Mouse (Mus musculus) hematopoietic stem cell, adult 5-6 weeks (primary cell): ENCODE measurements at regions not wholly inside any gene's neighbourhood (a gene's known extent, or its start where the extent isn't known, plus 50 kb on each side); places are given as distances from the start of the nearest gene placed in this dataset.

Experiments used
- ATAC-seq, 2 experiments: fragments of 125-278 bp in 1 of 2; replicated peaks in 1 of 2; 2 replicates each; pipeline ENCODE4 v1.8.0; 2016 to 2017; ENCODE audit warnings: inconsistent platforms in 2 of 2, mild to moderate bottlenecking in 2 of 2, moderate number of reproducible peaks in 2 of 2, low read depth in 1 of 2, moderate TSS enrichment in 1 of 2; ENCODE audit not compliant: low FRiP score in 2 of 2, poor library complexity in 2 of 2, severe bottlenecking in 2 of 2, insufficient read depth in 1 of 2, low TSS enrichment in 1 of 2

DNA sequence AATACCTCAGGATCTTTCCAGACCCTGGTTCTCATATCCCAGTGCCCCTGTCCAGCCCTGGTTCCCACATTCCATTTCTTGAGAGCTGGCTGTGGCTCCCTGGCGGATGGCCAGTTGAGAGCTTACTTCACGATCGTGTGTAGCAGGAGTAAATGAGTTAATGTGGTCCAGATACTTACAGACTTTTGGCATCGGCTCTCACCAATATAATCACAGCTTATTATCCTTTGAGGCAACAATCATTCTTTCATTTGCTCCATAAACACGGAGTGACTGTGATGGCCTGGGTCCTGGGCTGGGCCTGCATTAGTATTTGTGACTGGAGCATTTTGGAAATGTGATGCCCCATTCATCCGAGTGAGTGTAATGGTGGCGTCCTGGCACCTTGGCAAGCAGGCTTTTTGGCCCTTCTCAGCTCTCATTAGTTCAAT lies 103.5 kb downstream of the Btg1 start:
- no peak for ATAC-seq

DNA sequence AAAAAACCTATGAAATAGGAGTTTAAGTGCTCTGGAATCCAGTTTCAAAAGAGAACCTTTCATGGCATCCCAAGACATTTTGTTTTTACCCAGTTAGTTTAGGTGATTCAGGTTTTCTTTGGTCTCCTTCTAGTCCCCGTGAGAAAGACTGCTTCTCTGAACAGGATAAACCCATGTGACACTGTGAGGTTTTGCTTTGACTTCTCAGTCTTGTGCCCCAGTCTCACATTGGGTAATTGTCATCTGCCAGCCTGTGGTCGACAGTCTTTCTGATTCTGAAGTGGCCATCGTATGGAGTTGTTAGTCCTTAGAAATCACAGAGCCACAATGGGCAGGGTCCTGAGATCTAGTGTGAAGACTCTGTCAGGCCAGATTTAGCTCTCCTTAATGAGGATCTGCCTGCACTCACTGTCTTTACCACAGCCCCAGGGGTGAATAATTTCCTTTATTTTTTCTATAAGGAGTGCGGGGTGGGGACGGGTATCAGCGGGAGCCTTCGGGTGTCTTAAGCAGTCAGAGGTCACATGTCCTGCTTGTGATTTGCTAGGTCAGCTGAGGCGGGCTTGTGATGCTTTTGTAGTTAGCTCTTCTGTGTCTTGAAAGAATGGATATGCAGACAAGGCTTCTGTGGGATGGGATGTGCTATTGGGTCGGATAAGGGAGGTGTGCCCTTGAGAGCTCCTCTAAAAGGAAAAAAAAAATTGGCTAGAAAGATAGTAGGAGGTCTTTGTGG lies 104.3 kb downstream of the Btg1 start:
- ATAC-seq = no peak

DNA sequence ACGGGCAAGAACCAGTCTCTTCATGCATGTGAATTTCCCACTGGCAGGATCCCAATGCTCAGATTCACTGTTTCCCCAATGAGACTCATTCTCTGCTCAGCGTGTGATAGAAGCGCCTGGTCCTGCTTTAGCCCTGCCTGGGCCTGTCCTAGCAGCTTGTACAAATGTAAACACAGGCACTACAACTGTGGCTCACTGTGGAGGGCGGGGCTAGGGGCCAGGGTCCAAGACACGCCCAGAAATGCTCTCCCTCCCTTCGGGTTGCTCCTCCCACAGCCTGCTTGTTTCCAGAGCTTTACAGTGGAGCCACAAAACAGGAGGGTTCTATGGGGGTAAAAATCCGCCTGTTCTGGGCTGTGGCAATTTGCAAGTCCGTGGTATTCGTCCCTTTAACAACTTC lies 105.7 kb downstream of the Btg1 start:
- ATAC-seq = peak; percentile 48 to 65; a peak in 3 of 4 replicates

DNA sequence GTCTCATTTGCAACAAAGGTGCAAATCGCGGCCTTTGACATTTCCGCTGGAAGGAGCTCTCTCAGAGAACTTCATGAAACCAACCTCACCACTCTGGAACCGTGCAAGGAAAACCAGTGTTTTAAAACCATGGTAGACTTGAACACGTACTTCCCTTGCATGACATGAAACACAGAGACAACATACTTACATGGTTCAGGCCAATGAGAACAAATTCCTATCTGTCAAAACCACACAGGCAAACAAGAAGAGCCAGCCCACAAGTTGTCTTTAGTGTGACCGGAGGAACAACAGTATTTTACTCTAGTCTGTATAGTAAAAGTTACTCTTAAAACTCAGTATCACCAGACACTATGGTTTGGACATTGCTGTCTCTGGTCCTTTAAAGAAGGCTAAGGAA lies 106.3 kb downstream of the Btg1 start:
- no peak for ATAC-seq

DNA sequence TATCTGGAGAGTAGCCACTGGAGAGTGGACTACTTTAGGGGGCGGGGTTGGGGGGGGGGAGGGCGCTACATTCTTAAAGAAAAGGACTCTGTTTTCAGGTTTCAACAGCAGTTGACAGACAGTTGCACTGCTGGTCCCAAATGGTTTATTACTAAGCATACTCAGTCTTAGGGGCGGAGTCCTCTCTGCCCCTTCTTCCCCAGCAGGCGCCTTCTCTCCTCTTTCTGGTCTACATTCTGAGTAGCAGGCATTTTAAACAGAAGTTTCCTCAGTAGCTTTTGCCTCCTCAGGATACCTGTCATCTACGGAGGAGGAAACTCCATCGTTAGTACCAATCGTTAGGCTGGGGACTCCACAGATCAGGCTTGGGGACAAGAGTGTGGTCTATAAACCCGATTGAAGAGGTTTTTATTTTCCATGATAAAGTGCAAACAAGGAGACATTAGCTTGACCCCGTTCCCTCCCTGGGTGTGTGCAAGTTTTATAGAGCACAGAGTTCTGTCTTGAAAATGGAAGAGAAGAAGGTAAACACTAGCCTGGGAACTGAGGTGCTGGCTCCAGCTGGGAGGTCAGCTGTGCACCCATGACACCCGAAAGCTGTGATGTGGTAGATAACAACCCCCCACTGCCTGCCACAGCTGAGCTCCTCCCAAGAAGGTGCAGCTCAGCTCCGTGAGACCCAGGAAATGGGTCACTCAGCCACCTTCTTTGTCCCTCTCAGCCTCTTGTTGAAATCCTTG lies 107.8 kb downstream of the Btg1 start:
- ATAC-seq = no peak

DNA sequence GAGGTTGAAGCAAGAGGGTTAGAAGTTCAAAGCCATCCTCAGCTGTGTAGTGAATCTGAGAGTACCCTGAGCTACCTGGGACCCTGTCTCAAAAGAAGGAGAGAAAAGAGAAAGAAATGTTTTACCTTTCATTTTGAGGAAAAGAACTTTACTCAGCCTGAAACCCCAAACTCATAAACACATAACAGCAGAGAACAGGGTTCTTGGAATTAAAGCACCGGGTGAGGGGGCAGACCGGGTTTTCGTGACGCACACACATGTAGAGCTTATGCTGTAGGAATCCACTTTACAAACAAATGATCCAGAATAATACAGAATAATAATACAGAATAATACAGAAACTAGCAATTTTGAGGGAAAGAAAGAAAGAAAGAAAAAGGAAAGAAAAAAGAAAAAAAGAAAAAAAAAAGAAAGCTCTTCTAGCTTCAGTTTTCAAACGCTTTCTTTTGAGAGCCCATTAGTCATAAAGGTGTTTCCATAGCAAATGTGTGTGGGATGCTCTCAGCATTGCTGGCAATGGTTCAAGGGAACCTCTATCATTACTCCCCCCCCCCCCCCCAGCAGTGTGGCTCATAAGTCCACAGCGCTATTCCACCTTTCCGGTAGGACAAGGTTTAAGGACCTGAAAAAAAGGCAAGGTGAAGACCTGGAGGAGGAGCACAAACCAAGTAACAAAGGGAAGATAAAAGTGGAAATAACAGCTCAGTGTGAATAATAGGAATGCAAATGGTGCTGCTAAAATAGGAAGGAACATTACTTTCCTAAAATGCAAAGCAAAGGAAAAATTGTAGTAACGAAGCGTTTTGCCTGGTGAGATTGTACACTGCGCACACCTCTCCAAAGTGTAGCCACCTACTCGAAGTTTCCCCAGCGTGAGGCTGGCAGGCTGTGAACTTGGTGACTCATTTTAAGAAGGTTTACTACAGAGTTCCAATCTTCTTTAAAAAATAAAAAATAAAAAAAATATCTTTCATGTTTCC lies 110.3 kb downstream of the Btg1 start:
- ATAC-seq = no peak

DNA sequence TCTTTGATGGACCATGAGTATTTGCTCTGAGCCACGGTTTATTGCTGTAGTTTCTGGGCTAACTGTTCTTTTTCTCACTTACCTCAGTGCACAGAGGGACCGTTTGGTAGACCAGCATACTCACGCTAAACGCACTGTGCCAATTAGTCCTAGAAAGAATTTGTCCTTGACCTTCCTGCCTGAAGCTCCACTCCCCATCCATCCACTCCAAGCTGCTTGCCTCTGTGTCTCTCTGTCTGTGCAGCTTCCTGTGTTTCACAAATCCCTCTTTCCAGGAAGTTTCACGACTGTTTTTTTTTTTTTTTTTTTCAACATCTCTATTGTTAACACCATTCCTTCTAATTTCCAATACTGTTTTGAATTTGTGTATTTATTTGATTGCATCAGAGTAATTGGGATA lies 116.8 kb downstream of the Btg1 start:
- ATAC-seq = no peak

DNA sequence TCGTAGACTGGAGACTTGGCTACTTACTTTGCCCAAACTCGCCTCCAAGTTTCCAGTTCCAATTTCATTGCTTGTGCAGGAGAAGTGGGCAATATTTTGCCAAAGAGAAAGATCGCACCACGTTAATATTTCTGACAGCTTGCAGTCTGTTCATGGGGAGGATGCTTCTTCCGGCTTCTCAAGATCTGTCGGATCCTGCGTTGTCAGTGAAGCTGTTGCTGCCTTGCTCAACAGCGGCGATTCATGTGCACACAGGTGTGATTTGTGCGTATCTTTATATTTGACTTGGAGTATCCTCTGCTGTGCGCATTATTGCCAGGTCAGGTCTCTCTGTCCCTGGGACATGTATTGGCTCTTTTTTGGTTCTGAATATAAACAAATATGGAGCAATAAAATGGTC lies 118.3 kb downstream of the Btg1 start:
- ATAC-seq = no peak

DNA sequence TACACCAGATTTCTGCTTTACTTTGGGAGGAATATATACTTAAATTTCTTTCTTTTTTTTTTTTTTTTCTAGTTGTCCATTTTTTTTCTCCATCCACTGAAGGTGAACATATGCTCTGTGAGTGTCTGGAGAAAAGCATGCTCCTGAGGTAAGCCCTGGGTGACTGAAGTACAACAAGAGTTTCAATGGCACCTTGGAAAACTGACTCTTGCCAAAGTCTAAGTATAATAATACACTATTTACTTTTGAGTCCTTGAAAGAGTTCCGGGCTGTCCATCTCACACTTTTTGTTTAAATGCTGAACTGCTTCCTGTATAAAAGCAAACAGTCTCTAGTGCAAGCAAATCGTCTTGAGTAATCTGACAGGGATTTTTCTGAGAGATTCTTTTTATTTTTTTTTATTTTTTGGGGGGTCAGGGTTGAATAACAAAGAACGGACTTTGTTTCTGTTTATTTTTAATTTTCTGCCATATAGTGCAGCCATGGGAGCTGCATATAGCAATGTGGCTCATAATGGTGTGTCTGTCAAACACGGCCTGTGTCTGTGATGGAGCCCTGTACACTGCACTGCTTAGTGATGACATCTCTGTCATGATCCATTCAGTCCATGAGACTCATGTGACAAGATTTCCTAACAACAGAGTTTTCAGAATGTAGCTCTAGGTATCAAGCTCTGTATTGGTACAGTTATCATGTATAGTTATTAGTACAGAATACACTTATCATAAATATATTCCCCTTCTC lies 119.3 kb downstream of the Btg1 start:
- no peak for ATAC-seq

DNA sequence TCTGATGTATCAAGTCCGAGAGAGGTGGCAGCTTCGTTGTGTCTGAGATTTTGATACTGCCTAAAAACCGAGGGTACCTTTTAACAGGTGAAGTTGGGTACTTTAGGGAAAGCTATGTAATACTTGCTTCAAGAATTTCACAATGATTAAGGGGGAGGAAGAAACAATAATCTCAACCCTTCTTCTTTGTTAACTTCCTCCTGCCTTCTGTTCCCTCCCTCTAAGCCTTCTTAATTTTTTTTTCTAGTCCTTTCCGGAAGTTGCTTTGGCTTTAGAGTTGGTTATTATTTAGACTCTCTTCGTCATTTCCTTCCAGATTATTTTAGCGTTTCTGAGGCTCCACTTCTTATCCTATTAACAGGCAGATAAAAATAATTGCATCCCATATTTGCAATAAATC lies 121.2 kb downstream of the Btg1 start:
- peak in 1 of 2 experiments; percentile 25; a peak in 2 of 4 replicates for ATAC-seq

DNA sequence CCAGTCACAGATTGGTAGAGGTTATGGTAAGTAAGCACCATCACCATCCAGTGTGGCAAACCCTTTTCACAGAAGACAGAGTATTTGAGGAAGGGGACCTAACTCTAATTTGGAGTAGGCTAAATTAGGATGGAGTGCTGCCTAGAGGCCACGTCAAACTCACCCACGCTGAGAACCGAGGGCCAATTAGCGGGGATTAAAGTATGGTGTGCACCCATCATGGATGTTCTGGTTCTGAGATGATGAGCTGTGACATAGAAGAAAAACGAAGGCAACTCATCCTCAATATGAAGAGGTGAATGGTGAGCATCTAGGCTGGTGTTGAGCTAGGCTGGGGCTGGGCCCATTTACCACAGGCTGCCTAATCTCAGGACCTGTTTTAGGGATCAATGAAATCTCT lies 121.8 kb downstream of the Btg1 start:
- no peak for ATAC-seq

DNA sequence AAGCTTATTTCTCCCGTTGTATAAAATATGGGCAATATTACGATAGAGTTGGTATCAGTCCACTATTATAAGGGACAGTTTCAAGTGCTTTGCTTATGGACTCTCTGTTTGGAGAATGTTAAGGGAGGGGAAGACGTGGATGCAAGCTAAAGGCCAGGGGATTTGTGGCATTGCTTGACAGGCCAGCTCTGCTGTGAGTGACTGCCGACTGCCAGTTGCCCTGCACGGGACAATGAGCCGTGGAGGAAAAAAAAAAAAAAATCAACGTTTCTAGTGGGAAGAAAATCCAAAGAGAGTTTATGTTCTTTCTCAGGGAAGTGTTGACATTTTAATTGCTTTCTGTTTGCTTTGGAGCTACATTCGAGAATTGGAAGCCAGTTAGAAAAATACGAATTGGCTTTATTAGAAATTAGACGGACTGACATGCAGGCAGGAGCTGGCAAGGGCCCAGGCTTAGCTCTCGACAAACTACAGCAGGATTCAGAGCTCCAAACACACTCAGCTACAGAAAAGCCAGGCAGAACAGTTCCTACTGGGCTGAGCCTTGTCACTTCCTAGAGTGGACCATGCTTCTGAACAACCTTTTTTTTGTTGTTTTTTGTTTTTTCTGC lies 127.5 kb downstream of the Btg1 start:
- no peak for ATAC-seq

DNA sequence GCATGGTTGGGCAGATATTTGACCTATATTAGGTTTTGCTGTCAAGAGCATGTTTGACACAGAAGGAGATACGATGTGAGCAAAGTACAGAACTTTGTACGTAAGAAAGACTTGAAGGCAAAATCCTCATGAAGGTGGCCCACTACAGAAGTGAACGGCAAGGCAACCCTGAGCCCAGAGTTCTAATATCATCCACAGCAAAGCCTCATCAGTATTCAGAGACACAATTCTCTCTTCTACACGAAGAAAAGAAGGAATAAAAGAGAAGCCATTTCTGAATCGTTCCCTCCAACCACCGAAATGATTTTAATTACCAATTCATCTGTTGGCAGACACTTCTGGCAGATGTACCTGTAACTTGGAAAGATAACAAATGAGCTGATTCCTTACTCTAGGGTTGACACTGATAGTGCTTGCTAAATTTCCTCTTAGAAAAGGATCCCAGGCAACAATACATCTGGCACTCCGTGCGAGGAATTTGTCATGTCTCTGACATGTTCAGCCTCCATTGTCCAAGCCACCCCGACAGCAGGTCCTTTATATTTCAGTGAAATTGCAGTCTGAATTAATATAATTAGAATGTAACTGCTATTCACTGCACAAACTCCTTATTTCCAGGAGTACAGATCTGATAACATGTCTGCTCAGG lies 130.3 kb downstream of the Btg1 start:
- no peak for ATAC-seq

DNA sequence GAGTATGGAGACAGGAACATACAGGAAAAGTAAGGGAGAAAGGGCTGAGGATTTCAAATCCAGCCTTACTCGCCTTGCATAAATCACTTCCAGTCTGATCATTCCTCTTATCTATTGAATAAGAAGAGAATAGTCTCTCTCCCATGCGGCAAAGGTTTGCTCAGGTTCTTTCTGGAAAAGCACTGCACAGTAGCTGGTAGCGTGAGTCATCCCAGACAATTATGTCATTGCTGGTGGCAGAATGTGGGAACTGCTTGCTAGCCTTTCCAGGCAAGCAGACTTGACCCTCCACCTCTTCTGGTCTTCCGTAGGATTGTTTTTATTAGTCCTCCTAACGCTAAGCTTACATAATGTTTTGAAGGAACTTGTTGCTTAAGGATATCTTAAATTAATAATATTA lies 134.1 kb downstream of the Btg1 start:
- no peak for ATAC-seq

DNA sequence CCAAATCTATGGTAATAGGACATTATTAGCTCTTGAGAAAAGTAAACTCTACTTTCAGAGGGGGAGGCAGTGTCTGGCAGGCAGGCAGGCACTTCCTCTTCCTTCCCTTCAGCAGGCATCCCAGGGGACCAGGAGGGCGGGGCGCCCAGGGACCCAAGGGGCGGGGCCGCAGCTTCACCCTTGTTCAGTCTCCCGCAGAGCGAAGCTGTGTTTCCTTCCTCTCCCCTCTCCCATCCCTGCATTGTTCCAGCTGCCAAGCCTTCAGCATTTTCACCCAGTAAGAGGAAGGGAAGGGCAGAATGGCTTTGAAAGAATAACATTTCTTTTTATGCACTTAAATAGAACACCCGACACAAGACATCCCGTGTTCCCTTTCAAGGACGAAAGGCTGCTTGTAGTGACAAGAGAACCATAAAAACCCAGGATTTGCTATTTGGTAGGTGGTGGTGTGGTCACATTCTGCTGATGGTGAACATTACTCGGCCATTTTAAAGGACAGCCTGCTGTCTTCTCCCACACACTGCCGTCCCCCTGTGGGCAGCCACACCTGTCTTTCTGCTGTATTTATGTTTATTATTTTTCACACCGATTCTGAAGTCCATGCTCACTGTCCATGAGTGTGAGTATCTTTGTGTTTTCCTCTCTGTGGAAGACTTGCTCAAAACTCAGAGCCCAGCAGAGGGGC lies 134.9 kb downstream of the Btg1 start:
- ATAC-seq = peak; percentile 97 to 98

DNA sequence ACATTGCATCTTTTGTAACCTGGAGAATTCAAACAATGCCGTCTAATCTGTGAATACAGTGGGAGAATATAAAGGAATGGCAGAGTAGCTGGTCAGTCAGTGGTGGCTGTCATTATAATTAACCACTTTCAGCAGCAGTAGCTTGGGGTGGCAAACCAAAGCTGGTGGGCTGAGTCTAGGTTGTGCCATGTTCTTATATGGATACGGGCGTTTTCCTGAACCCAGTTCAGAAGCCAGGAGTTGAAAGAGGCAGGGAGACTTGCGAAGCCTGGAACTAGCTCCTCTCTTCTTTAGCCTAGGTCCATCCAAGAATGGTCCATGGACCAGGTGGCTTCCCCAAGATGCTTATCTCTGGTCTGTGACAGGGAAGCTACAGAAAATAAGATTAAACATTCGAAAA lies 135.7 kb downstream of the Btg1 start:
- no peak for ATAC-seq
